Mouse (Mus musculus) spleen, postnatal 10 days (tissue): ENCODE results near the gene Cpz.

Experiments used
- DNase-seq, 2 experiments: peaks; one replicate each; pipeline ENCODE4 v3.0.0; 2021 to 2022; ENCODE audit warnings: low spot score in 2 of 2

Cpz gene

GRCm38 (mm10) chr5:35525469-35526123 lies at the start of gene Cpz:
TSS of gene Cpz (minus strand) at chr5:35525698.
- DNase-seq = no peak

- DNase-seq = peak; percentile 78 to 91
Measured at GRCm38 (mm10) chr5:35574653-35575599, 49.4 kb upstream of the Cpz start, which contains the start of gene Trmt44. TSS of gene Trmt44 (minus strand) at chr5:35575070.

GRCm38 (mm10) chr5:35571546-35571945 lies 46.0 kb upstream of the Cpz start:
- DNase-seq = no peak

- DNase-seq = no peak
Measured at GRCm38 (mm10) chr5:35566632-35567031, 41.1 kb upstream of the Cpz start.

GRCm38 (mm10) chr5:35565217-35565616 lies 39.7 kb upstream of the Cpz start:
- DNase-seq = no peak

- peak; percentile 66 to 83 for DNase-seq
Measured at GRCm38 (mm10) chr5:35563449-35563848, 38.0 kb upstream of the Cpz start.

- DNase-seq = no peak
Measured at GRCm38 (mm10) chr5:35562616-35563015, 37.1 kb upstream of the Cpz start.

- DNase-seq = no peak
Measured at GRCm38 (mm10) chr5:35559447-35559846, 33.9 kb upstream of the Cpz start.

GRCm38 (mm10) chr5:35557946-35558621 lies 32.6 kb upstream of the Cpz start:
- DNase-seq = no peak

GRCm38 (mm10) chr5:35556393-35556792 lies 30.9 kb upstream of the Cpz start:
- DNase-seq = no peak

GRCm38 (mm10) chr5:35552838-35553539 lies 27.5 kb upstream of the Cpz start:
- DNase-seq = no peak

- DNase-seq = no peak
Measured at GRCm38 (mm10) chr5:35551855-35552837, 26.6 kb upstream of the Cpz start.

GRCm38 (mm10) chr5:35546127-35546526 lies 20.6 kb upstream of the Cpz start:
- no peak for DNase-seq

- no peak for DNase-seq
Measured at GRCm38 (mm10) chr5:35541059-35541790, 15.7 kb upstream of the Cpz start.

- DNase-seq = no peak
Measured at GRCm38 (mm10) chr5:35540555-35540954, 15.1 kb upstream of the Cpz start.

- DNase-seq = no peak
Measured at GRCm38 (mm10) chr5:35539576-35539975, 14.1 kb upstream of the Cpz start.

GRCm38 (mm10) chr5:35538022-35538421 lies 12.5 kb upstream of the Cpz start:
- no peak for DNase-seq

GRCm38 (mm10) chr5:35537474-35537873 lies 12.0 kb upstream of the Cpz start:
- DNase-seq = no peak

GRCm38 (mm10) chr5:35536271-35536670 lies 10.8 kb upstream of the Cpz start:
- no peak for DNase-seq

GRCm38 (mm10) chr5:35531586-35531985 lies 6.1 kb upstream of the Cpz start:
- DNase-seq = peak in 1 of 2 experiments; percentile 51
